Mouse (Mus musculus): ENCODE measurements at regions not wholly inside any gene's neighbourhood (a gene's known extent, or its start where the extent isn't known, plus 50 kb on each side); places are given as distances from the start of the nearest gene placed in this dataset.

- DNase-seq, result no peak
These were observed 179.2 kb upstream of the Gm4791 start for GRCm38 (mm10) chr9:46819376-46819775.

GRCm38 (mm10) chr9:46816126-46816525, 182.4 kb upstream of the Gm4791 start:
- no peak for DNase-seq

DNA sequence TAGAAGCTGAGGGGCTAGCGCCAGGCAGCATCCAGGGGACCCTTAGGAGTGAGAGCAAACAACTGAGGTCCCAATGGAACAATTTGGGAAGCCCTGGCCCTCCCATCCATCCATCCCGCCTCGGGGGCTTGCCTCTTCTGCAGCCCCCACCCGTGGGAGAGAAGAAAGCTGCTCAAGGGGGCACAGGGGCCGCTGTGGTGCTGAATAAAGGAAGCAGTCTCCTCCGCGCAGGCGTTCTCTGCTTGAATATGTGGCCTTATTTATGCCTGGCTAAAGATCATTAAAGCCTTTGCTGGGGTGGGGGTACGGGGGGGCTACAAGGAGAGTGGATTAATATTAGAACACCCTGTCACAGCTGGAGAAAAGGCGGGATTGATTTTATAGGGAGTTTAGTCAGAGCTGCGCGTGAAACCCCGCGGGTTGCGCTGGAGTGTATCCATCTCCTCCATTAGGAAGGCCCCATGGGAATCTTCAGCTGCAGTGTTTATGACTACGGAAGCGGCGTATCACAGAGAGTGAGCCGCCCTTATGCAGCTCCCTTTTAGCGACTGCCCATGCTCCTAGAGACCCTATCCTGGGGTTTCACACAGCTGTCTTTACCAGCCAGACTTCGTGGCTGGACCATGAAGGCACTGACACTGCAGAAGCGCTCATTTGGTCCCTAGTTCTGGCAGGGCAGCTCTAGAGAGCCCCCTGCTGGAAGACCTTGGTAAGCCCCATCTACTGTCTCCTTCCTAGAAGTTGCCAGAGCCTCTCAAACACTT, 183.9 kb upstream of the Gm4791 start:
- DNase-seq, result no peak

DNA sequence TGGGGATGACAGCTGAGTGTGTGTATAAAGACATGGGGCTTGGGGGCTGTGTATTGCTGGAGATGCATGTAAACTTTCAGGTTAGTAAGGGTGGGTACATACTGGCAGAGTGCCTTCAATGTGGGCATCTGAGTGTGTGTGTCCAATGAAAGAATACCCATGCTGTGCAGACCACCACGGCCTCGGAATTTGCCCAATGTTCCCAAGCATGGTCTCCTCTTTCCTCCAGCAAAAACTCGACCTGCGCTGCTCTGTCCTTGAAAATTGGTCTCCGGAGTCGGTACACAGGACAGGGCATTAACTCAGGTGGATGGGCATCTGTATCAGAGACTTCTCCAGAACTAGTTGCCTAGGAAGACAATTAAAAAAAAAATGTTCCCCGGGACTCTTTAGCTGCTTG, 188.3 kb upstream of the Gm4791 start:
- no peak for DNase-seq

DNA sequence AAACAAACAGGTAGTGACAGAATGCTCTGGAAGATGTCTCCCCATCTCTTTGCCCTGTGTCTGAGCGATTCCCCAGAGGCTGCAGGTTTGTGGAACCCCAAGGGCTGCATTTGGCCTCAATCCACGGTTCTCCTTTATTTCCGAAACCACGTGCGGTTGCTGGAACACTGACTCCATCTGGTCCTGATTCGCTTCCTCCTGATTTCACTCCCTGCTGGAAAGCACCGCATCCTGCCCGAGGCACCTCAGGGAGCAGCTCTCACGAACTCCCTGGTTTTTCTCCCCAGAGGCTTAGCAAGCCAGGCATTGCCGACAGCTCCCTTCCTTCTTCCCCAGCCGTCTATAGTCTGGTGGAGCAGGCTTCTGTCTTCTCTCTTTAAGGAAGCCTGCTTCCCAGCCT, 203.1 kb upstream of the Gm4791 start:
- DNase-seq, result no peak

GRCm38 (mm10) chr9:46789036-46789435, 209.5 kb upstream of the Gm4791 start:
- no peak for DNase-seq

DNA sequence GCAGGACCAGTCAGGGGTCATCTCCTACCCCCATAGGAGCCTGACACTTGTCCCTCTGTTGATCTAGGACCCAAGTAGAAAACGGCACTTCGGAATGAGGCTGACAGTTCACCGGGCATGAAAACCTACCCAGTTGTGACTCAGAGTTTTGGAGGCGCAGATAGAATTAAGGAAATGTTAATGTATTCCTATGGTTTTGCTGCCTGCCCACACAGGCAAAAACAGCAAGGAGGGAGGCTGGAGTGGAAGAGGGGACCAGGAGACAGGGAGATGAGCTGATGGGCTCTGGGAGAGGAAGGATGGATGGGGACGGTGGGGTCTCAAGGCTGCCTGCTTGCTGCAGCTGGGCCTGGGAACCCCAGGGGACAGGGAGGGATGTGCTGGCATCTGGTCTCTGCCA, 210.1 kb upstream of the Gm4791 start:
- no peak for DNase-seq

DNA sequence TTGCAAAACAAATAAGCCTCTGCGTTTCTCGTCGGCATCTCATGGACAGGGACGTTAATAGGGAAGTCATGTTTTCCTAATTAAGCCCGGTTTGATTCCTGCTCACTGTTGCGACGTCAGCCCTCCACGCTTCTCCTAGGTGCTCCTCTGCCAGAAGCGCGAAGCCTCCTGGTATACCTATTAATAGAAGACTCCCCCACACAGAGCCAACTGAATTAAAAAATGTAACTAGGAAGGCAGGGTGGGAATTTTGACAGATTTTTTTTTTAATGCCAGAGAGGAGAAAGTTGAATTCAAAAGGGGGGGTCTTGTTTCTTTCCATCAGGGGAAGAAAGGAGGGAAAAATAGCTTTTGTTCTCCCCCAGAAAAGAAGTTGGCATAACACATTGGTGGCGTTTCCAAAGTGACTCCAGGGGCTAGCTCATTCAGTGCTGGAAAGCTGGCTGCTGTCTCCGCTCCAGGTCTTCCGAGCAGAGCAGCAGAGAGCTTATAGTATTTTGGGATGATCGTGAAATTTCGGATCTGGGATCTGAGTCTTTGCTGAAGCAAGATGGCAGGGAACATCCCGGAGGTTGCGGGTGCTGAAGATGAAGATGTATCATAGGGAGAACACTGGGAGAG, 214.1 kb upstream of the Gm4791 start:
- no peak for DNase-seq

GRCm38 (mm10) chr9:46783597-46784354, 214.8 kb upstream of the Gm4791 start:
- DNase-seq, result no peak

DNA sequence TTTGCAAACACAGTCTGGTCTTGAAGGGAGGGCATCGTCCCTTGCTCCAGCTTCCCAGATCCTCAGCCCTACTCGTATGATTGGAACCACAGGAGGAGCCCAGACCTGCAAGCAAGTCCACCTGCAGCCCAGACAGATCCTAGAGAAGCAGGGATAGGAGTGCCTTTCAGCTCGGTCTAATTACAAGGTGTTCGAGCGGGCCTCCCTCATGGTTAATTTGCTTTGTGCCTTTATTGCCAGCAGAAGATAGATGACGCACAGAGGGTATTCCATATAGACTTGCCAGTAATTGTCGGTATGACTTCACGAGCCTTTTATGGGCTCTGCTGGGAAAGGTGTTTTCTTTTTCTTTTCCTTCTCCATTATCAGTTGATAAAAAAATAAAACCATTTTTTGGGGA, 216.9 kb upstream of the Gm4791 start:
- no peak for DNase-seq

GRCm38 (mm10) chr9:46778769-46779168, 219.8 kb upstream of the Gm4791 start:
- no peak for DNase-seq

DNA sequence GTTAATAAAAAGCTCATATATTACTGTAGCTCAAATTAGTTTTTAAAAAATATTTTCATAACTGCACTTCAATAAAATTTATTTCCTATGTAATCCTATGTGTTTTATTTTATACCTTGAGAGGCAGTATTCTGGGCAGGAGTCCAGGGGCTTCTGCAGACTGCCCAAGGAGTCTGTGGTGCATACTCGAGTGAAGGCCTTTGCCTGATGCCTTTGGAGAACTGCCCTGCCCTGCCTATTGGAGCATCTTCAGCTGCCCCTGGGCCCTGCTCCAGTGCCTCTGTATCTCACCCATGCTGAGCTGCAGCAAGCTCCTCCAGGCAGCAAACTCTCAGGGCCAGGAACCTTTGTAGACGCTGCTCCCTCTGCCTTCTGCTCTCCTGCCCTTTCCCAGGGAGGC, 223.7 kb upstream of the Gm4791 start:
- no peak for DNase-seq

GRCm38 (mm10) chr9:46760247-46760646, 238.3 kb upstream of the Gm4791 start:
- DNase-seq, result no peak

DNA sequence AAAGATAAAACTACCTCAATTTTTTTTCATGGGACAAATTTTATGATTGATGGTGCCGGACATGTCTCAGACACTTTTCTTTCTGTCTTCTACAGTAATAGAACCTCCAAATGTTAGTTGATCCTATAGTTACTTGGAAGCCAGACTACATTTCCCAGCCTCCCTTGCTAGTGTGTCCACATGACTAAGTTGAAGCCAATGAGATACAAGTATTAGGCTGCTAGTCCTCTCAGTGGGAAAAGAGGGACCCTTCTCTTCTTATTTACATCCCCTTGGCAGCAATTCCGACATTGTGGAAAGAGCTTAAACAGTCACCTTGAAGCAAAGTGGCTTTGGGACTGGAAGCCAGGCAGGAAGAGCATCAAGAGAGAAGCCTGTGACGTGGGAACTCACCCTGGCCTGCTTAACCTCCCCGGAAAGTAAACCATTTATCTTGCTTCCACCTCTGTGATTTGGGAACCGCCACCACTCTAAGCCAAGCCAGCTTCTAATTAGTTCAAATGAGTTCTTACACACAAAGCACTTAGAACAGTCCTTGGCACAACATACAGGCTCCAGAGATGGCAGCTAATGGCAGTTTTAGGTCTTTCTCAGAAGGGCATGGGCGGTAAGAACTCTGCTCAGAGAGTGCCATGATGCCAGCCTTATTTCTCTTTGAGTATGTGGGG, 241.4 kb upstream of the Gm4791 start:
- DNase-seq, result no peak

DNA sequence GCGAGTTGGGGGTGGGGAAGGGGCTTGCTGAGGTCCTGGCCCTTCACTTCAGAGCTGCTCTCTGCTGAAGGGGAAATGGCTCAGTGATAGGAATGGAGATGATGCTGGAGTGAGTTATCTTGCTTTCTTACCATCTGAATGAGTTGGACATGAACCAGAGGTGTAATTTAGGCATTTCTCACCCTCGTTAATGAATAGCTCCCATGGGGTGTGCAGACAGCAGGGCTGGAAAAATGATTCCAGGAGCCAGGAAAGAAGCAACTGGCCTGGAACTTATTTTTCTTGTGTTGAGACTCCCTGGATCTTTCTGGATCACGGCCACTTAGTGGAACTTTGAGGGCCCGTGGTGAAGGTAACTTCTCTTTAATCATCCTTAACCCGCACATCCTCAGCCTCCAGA, 246.6 kb upstream of the Gm4791 start:
- no peak for DNase-seq

GRCm38 (mm10) chr9:46749441-46749840, 249.1 kb upstream of the Gm4791 start:
- no peak for DNase-seq

DNA sequence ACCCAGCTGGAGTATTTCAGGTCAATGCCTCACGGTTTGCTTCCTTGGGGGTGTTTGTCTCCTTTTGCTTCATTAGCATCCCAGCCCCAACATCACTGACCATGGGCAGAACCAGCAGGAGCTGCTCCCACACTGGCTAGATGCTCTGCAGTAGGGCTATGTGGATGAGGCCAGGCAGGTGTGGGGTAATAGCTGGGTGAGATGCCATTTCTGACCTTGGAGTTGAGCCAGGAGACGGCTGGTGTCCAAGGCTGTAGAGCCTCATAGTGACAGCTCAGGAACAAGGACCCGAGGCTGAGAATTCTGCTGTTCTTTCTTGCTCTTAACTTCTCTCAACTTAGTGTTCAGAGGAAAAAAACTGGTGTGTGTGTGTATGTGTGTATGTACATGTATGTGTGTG, 252.3 kb upstream of the Gm4791 start:
- DNase-seq, result no peak

GRCm38 (mm10) chr9:46740496-46740895, 258.0 kb upstream of the Gm4791 start:
- DNase-seq, result no peak

- no peak for DNase-seq
These were observed 259.2 kb upstream of the Gm4791 start for GRCm38 (mm10) chr9:46739341-46739740.

DNA sequence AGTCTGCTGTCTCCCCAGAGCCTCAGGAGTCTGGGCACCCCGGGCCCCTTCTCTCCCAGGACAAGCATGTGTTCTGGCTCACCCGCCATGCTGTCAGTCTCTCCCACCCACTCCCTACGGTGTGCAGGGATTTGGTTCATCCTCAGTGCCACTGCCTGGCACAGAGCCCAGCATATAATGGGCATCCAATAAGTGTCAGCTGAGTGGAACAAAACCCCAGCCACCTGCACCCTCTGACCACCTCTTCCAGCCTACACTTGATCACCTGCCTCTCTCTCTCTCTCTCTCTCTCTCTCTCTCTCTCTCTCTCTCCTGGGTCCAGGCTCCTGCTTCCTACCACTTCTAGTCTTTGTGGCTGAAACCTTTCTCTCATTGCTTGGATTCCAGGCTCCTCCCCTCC, 259.9 kb upstream of the Gm4791 start:
- DNase-seq, result no peak

DNA sequence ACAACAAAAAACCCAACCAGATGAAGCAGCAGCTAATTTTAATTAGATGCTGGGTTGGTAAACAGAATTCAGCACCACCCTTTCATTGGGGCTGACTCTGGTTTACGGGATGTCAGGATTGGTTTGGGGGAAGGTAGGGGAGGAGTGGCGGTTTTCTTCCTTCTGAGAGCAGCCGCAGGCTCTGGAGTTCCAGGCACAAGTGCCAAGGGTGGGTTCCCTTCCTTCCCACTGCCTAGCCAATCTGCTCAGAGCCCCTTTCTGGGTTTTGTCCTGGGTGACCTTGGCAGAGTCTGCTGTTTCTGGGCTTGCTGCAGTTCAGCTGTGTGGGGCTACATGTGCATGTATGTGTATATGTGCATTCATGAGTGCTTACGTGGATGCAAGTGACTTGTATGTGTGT, 260.5 kb upstream of the Gm4791 start:
- no peak for DNase-seq

DNA sequence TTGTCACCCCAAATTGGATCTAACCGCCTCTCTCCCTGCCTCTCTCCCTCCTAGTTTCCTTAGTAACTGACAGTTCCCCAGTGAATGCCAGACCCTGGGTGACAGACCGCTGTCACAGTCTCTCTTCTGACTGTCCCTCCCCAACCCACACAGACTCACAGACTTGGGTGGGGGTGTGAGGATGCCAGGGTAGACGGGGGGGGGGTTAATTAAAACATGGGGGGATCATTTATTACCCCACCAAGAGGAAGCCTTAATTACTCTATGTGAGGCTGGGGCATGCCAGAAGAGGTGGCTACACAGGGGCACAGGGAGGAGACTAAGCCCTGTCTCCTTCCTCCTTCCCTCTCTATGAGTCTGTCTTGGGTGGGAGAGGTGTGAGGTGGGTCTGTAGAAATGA, 261.1 kb upstream of the Gm4791 start:
- DNase-seq, result no peak

GRCm38 (mm10) chr9:46736232-46736631, 262.3 kb upstream of the Gm4791 start:
- no peak for DNase-seq

DNA sequence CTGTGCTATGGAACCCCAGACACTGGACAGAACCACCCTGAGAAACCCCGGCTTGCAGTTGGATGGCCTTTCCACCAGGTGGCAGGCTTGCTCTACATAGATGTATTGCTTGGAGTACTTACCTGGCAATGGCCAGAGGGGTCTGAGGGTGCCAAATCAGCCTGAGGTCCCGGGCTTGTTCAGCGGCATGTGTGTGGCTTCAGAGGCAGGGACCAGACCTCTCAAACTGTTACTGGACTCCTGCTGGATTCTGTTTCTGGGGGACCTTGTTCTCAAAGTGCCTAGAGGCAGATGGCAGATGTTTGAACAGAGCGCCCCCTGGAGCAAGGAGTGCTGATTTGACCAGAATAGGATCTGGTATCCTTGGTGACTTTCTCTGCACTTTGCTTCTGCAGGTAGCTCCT, 262.9 kb upstream of the Gm4791 start:
- peak; percentile 5 to 14 for DNase-seq
